Mouse (Mus musculus) lung, adult 2 months (tissue): ENCODE data around the gene Syndig1.

ENCODE experiments used
- CTCF ChIP-seq: fragments of 200-500 bp; IDR thresholded peaks from 2 replicates; pipeline ENCODE4 v1.5.1; 2011; ENCODE audit warnings: mild to moderate bottlenecking, low read length, control low read depth; ENCODE audit not compliant: insufficient read depth
- POLR2A ChIP-seq: fragments of 200-500 bp; IDR thresholded peaks from 2 replicates; pipeline ENCODE4 v1.6.1; 2011; ENCODE audit warnings: low read depth, mild to moderate bottlenecking, control low read depth, low read length, borderline replicate concordance; ENCODE audit errors: extremely low read depth

- TF ChIP-seq POLR2A (no peak), CTCF (no peak)
These were observed 162.5 kb downstream of the Syndig1 start for GRCm38 (mm10) chr2:149991506-149991905.
